Mouse (Mus musculus) ES-E14 (cell line): ENCODE results near the gene Mt1. TPM values are rescaled to one million over a fixed set of nuclear protein-coding genes. Genes with fewer than 3 reads are reported as not detected.

Experiments
- DNase-seq: peaks from one replicate; pipeline ENCODE4 v3.0.0-alpha.2; 2013; ENCODE audit warnings: low read depth, low spot score
- H3K27ac ChIP-seq: 2 replicates; pipeline ENCODE4 v1.5.1; 2012; ENCODE audit warnings: low read depth, mild to moderate bottlenecking, low read length, moderate library complexity, mixed read lengths; ENCODE audit not compliant: poor library complexity, insufficient read depth, severe bottlenecking
- H3K36me3 ChIP-seq: 2 replicates; pipeline ENCODE4 v1.6.1; 2012; ENCODE audit warnings: mild to moderate bottlenecking, low read length, moderate library complexity, mixed read lengths; ENCODE audit not compliant: control insufficient read depth, poor library complexity, insufficient read depth, severe bottlenecking
- H3K4me1 ChIP-seq, 2 experiments: fragments of 150-350 bp in 1 of 2; sonication (generic) in 1 of 2; 2 replicates each; pipeline ENCODE4 v1.6.1; 2012; ENCODE audit warnings: low read length in 2 of 2, mild to moderate bottlenecking in 1 of 2, mixed read lengths in 1 of 2; ENCODE audit not compliant: control insufficient read depth in 2 of 2, insufficient read depth in 2 of 2, poor library complexity in 1 of 2
- H3K4me3 ChIP-seq, 2 experiments: fragments of 150-350 bp in 1 of 2; sonication (generic) in 1 of 2; 2 replicates each; pipeline ENCODE4 v1.5.1; 2012; ENCODE audit warnings: low read length in 2 of 2, low read depth in 1 of 2, mild to moderate bottlenecking in 1 of 2, mixed read lengths in 1 of 2; ENCODE audit not compliant: insufficient read depth in 1 of 2, poor library complexity in 1 of 2, severe bottlenecking in 1 of 2
- H3K9ac ChIP-seq: 2 replicates; pipeline ENCODE4 v1.6.1; 2012; ENCODE audit warnings: low read depth, mild to moderate bottlenecking, low read length, mixed read lengths; ENCODE audit not compliant: poor library complexity, insufficient read depth, severe bottlenecking
- H3K9me3 ChIP-seq: fragments of 150-350 bp; sonication (generic); 2 replicates; pipeline ENCODE4 v1.6.1; 2012; ENCODE audit warnings: low read depth, mild to moderate bottlenecking, low read length; ENCODE audit not compliant: control insufficient read depth, insufficient read depth
- CHD2 ChIP-seq: IDR thresholded peaks from 2 replicates; pipeline ENCODE4 v1.6.1; 2014; ENCODE audit warnings: mild to moderate bottlenecking, low read depth, low read length, inconsistent platforms
- HCFC1 ChIP-seq: IDR thresholded peaks from 2 replicates; pipeline ENCODE4 v1.6.1; 2012; ENCODE audit warnings: low read length, inconsistent platforms, borderline replicate concordance; ENCODE audit not compliant: insufficient read depth
- MAFK ChIP-seq: IDR thresholded peaks from 2 replicates; pipeline ENCODE4 v1.6.1; 2014; ENCODE audit warnings: mild to moderate bottlenecking, low read depth, low read length, inconsistent platforms; ENCODE audit not compliant: insufficient read depth
- ZC3H11A ChIP-seq: IDR thresholded peaks from 2 replicates; pipeline ENCODE4 v1.6.1; 2012; ENCODE audit warnings: low read depth, mild to moderate bottlenecking, inconsistent platforms, low read length, borderline replicate concordance
- ZNF384 ChIP-seq: IDR thresholded peaks from 2 replicates; pipeline ENCODE4 v1.6.1; 2012; ENCODE audit warnings: low read depth, low read length, inconsistent platforms
- in situ Hi-C, 2 experiments: fragments of 600-800 bp; cut with MboI; formaldehyde crosslinking; loops; one replicate each; pipeline ENCODE4 v1.15.1; 2025; ENCODE audit warnings: low sequenced_read_pairs in 2 of 2, inconsistent platforms in 1 of 2; ENCODE audit not compliant: unreplicated experiment in 2 of 2
- total RNA-seq: library from RNA; depleted of rRNA; stranded (reverse); fragments of 300-350 nt; gene quantifications from 2 replicates; pipeline ENCODE4 v1.2.3, GENCODE M21; 2012

The Mt1 gene
- total RNA-seq, 1 experiment: 332 TPM

DNA sequence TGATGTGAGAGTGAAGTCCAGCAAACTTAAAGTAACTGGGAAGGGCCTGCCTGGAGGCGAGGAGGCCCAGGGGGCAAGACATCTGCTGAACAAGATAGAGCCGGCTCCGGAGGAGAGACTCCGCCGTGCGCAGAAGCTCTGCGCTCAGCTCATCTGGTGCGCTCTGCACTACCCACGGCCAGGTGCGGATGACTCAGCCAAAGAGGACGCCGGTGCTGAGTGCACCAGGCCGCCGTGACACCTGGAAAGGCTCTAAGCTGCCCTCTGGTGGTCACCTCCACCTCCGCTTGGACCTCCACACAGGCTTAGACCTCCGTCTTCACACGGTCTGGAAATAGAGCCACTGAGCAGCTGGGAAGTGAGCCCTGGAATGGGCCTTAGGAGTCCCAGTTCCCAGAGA is 7.7 kb downstream of the Mt1 start:
- Histone ChIP-seq H3K36me3 (no peaks in the 10 kb centered on the region), H3K27ac (peak overlapping the region; percentile 61), H3K4me1 (peaks cover 15 to 32% of the 10 kb centered on the region in 2 experiments), H3K4me3 (peak overlapping the region; percentile 7 to 15; a peak in 3 of 4 replicates), H3K9me3 (no peaks in the 10 kb centered on the region), H3K9ac (peak overlapping the region; percentile 58)
- DNase-seq: no peak
- no peak for TF ChIP-seq CHD2
- no peak for TF ChIP-seq HCFC1
- TF ChIP-seq ZNF384: no peak
- peak; percentile 99 for TF ChIP-seq MAFK
- TF ChIP-seq ZC3H11A: peak; percentile 6; the same call in 1 of the 2 replicates
- in situ Hi-C loops: no loop called here

DNA sequence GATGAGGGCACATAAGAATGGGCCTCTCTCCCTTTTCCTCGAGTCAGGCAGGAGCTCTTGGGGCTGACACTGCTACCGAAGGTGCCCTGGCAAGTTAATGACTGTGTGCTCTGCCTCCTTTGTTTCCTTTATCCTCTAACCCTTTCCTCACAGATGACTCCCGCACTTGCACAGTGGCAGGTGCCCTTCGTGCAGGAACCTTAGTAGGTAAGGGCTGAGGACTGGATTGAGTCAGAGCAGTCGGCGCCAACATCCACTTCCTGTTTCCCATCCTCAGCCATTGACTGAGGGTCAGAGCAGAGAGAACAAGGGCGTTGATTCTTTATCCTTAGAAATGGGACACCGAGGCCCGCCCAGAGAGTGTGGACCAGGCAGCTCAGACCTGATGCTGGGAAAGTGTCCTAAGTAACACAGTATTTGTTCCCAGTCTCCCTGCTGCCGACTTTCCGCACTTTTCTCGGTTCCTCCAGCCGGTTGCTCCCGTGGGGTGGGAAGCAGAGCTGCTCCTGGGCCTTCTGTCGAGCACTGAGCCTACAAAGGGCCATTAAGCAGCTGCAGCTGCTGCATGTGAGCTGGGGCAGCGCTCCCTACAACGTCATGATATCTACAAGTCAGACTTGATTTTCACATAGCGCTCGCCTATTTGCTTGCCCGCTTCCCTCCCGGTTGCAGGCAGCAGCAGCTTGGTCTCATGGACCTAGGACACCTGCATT is 8.6 kb downstream of the Mt1 start:
- Histone ChIP-seq H3K4me3 (peak overlapping the region; percentile 9; a peak in 2 of 4 replicates), H3K4me1 (peaks cover 12 to 34% of the 10 kb centered on the region in 2 experiments), H3K9me3 (no peaks in the 10 kb centered on the region), H3K27ac (peak overlapping the region; percentile 60), H3K36me3 (no peaks in the 10 kb centered on the region), H3K9ac (peak overlapping the region; percentile 58)
- TF ChIP-seq ZC3H11A: no peak
- TF ChIP-seq ZNF384: no peak
- TF ChIP-seq MAFK: no peak
- TF ChIP-seq CHD2: no peak
- TF ChIP-seq HCFC1: no peak
- in situ Hi-C loops: no loop called here
- no peak for DNase-seq

GRCm38 (mm10) chr8:94189275-94190031 is 10.6 kb downstream of the Mt1 start:
- in situ Hi-C loops: no loop called here
- no peak overlapping the region for H3K9ac ChIP-seq
- no peak for TF ChIP-seq ZNF384
- TF ChIP-seq ZC3H11A: no peak

GRCm38 (mm10) chr8:94191101-94191691 is 12.3 kb downstream of the Mt1 start:
- in situ Hi-C loops: no loop called here
- H3K27ac ChIP-seq: peak overlapping the region; percentile 89

More at GRCm38 (mm10) chr8:94189275-94190031, 10.6 kb downstream of the Mt1 start:
- no peaks in the 10 kb centered on the region for H3K36me3 ChIP-seq
- no peak overlapping the region for H3K4me3 ChIP-seq
- no peaks in the 10 kb centered on the region for H3K9me3 ChIP-seq
- DNase-seq: no peak
- H3K27ac ChIP-seq: no peak overlapping the region
- peaks cover 7 to 32% of the 10 kb centered on the region in 2 experiments for H3K4me1 ChIP-seq

More at GRCm38 (mm10) chr8:94191101-94191691, 12.3 kb downstream of the Mt1 start:
- H3K4me3 ChIP-seq: peak overlapping the region; percentile 16 to 29
- DNase-seq: no peak
- H3K9me3 ChIP-seq: no peaks in the 10 kb centered on the region
- H3K36me3 ChIP-seq: no peaks in the 10 kb centered on the region
- TF ChIP-seq CHD2: no peak
- TF ChIP-seq ZC3H11A: no peak
- TF ChIP-seq HCFC1: no peak
- peak; percentile 94 for TF ChIP-seq MAFK
- TF ChIP-seq ZNF384: no peak
- peaks cover 3 to 29% of the 10 kb centered on the region in 2 experiments for H3K4me1 ChIP-seq
- H3K9ac ChIP-seq: peak overlapping the region; percentile 62
